Mouse (Mus musculus): ENCODE measurements at regions not wholly inside any gene's neighbourhood (a gene's known extent, or its start where the extent isn't known, plus 50 kb on each side); places are given as distances from the start of the nearest gene placed in this dataset.

DNA sequence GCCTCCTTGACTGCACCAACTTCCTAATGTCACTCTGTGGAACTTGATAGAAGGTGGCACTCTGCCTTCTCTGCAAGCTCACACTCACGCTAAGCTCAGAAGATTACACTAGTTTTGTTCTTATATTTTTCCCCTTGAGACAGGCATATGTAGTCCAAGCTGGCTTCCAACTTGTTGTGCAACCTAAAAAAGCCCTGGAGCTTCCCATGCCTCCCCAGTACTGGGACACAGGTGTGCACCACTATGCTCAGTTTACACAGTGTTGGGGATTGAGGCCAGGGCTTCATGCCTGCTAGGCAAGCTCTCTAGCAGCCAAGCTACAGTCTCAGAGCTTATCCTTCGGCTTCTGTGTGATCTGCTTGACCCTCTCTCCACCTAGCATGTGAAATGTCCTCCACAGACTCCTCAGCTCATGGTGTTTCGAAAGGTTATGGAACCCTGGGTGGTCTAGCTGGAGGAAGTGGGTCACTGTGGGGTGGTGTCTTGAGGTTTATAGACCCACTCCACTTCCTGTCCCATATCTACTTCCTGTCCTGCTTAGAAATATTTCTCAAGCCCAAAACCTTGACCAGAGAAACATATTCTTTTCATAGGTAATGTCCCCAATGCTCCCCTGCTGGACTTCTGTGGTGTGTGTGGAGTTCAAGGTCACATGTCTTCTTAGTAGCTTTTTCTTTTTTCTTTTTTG, 54.6 kb upstream of the Runx1 start:
- TF ChIP-seq CHD2 (IDR thresholded peaks at IDR 0.05; ENCODE audit: low read depth, low read length), result no peak
- no peak for TF ChIP-seq ZC3H11A (IDR thresholded peaks at IDR 0.05; ENCODE audit: borderline replicate concordance, low read depth, low read length)
- TF ChIP-seq ZNF384 (IDR thresholded peaks at IDR 0.05; ENCODE audit: low read depth, low read length), result no peak
